Mouse (Mus musculus) MEL (cell line): ENCODE results near the gene Tmem50b. TPM values are rescaled to one million over a fixed set of nuclear protein-coding genes. Genes with fewer than 3 reads are reported as not detected.

Experiments
- DNase-seq: peaks from one replicate; pipeline ENCODE4 v3.0.0; 2011; ENCODE audit warnings: low read depth, low spot score
- H3K27ac ChIP-seq: 2 replicates; pipeline ENCODE4 v1.5.1; 2012; ENCODE audit warnings: low read depth, mild to moderate bottlenecking, control low read depth, low read length, moderate library complexity; ENCODE audit not compliant: control insufficient read depth
- H3K27me3 ChIP-seq, 2 experiments: fragments of 150-350 bp in 1 of 2; sonication (generic) in 1 of 2; 2 replicates each; pipeline ENCODE4 v1.6.1; 2012; ENCODE audit warnings: low read length in 2 of 2, mild to moderate bottlenecking in 2 of 2, improper control_type of control experiment in 1 of 2, moderate library complexity in 1 of 2; ENCODE audit not compliant: insufficient read depth in 2 of 2, control insufficient read depth in 1 of 2
- H3K36me3 ChIP-seq, 2 experiments: 2 replicates each; pipeline ENCODE4 v1.6.1; 2012 to 2014; ENCODE audit warnings: low read length in 2 of 2, improper control_type of control experiment in 1 of 2, inconsistent platforms in 1 of 2, mild to moderate bottlenecking in 1 of 2; ENCODE audit not compliant: insufficient read depth in 2 of 2, control insufficient read depth in 1 of 2
- H3K4me1 ChIP-seq, 2 experiments: fragments of 150-350 bp in 1 of 2; sonication (generic) in 1 of 2; 2 replicates each; pipeline ENCODE4 v1.6.1; 2012; ENCODE audit warnings: low read length in 2 of 2, improper control_type of control experiment in 1 of 2, mild to moderate bottlenecking in 1 of 2; ENCODE audit not compliant: insufficient read depth in 2 of 2, control insufficient read depth in 1 of 2
- H3K4me3 ChIP-seq, 2 experiments: fragments of 150-350 bp in 1 of 2; sonication (generic) in 1 of 2; 2 replicates each; pipeline ENCODE4 v1.5.1; 2012; ENCODE audit warnings: low read depth in 2 of 2, low read length in 2 of 2, mild to moderate bottlenecking in 2 of 2, moderate library complexity in 2 of 2, control low read depth in 1 of 2, improper control_type of control experiment in 1 of 2; ENCODE audit not compliant: control insufficient read depth in 1 of 2, insufficient read depth in 1 of 2
- H3K79me2 ChIP-seq: 2 replicates; pipeline ENCODE4 v1.6.1; 2012; ENCODE audit warnings: mild to moderate bottlenecking, low read length, moderate library complexity; ENCODE audit not compliant: control insufficient read depth, poor library complexity, insufficient read depth
- H3K9ac ChIP-seq: 2 replicates; pipeline ENCODE4 v1.6.1; 2012; ENCODE audit warnings: low read depth, mild to moderate bottlenecking, control low read depth, low read length, moderate library complexity; ENCODE audit not compliant: control insufficient read depth, poor library complexity, severe bottlenecking
- H3K9me3 ChIP-seq: fragments of 150-350 bp; sonication (generic); replicated peaks from 2 replicates; pipeline ENCODE4 v1.6.1; 2012; ENCODE audit warnings: mild to moderate bottlenecking, low read length, improper control_type of control experiment, moderate library complexity; ENCODE audit not compliant: insufficient read depth
- BHLHE40 ChIP-seq: IDR thresholded peaks from 2 replicates; pipeline ENCODE4 v1.6.1; 2012; ENCODE audit warnings: low read depth, mild to moderate bottlenecking, inconsistent platforms, low read length, improper control_type of control experiment, borderline replicate concordance
- CHD2 ChIP-seq: IDR thresholded peaks from 2 replicates; pipeline ENCODE4 v1.6.1; 2011; ENCODE audit warnings: low read length, improper control_type of control experiment
- E2F4 ChIP-seq: IDR thresholded peaks from 2 replicates; pipeline ENCODE4 v1.6.1; 2011; ENCODE audit warnings: low read depth, low read length, improper control_type of control experiment, borderline replicate concordance
- EP300 ChIP-seq, 2 experiments: IDR thresholded peaks; 2 replicates each; pipeline ENCODE4 v1.6.1; 2011; ENCODE audit warnings: improper control_type of control experiment in 2 of 2, low read length in 2 of 2, low read depth in 1 of 2, mild to moderate bottlenecking in 1 of 2
- GABPA ChIP-seq: IDR thresholded peaks from 2 replicates; pipeline ENCODE4 v1.6.1; 2012; ENCODE audit warnings: low read depth, mild to moderate bottlenecking, inconsistent platforms, low read length, improper control_type of control experiment, moderate library complexity
- HCFC1 ChIP-seq: IDR thresholded peaks from 2 replicates; pipeline ENCODE4 v1.6.1; 2012; ENCODE audit warnings: low read depth, mild to moderate bottlenecking, inconsistent platforms, low read length, improper control_type of control experiment, moderate library complexity
- KAT2A ChIP-seq: conservative IDR thresholded peaks from 2 replicates; pipeline ENCODE4 v1.6.1; 2012; ENCODE audit warnings: low read depth, low read length, improper control_type of control experiment, inconsistent platforms
- MAFK ChIP-seq: IDR thresholded peaks from 2 replicates; pipeline ENCODE4 v1.6.1; 2011; ENCODE audit warnings: low read depth, mild to moderate bottlenecking, low read length, improper control_type of control experiment, borderline replicate concordance
- MAX ChIP-seq: IDR thresholded peaks from 2 replicates; pipeline ENCODE4 v1.6.1; 2011; ENCODE audit warnings: low read length, improper control_type of control experiment
- MAZ ChIP-seq: IDR thresholded peaks from 2 replicates; pipeline ENCODE4 v1.6.1; 2012; ENCODE audit warnings: low read depth, mild to moderate bottlenecking, inconsistent platforms, low read length, improper control_type of control experiment
- MXI1 ChIP-seq: IDR thresholded peaks from 2 replicates; pipeline ENCODE4 v1.6.1; 2011; ENCODE audit warnings: mild to moderate bottlenecking, low read depth, low read length, improper control_type of control experiment
- MYB ChIP-seq: IDR thresholded peaks from 2 replicates; pipeline ENCODE4 v1.6.1; 2011; ENCODE audit warnings: mild to moderate bottlenecking, low read depth, low read length, improper control_type of control experiment
- MYC ChIP-seq: IDR thresholded peaks from 2 replicates; pipeline ENCODE4 v1.6.1; 2011; ENCODE audit warnings: low read depth, mild to moderate bottlenecking, low read length, improper control_type of control experiment, moderate library complexity
- NELFE ChIP-seq: IDR thresholded peaks from 2 replicates; pipeline ENCODE4 v1.6.1; 2011; ENCODE audit warnings: low read depth, low read length, improper control_type of control experiment
- NRF1 ChIP-seq: IDR thresholded peaks from 2 replicates; pipeline ENCODE4 v1.6.1; 2014; ENCODE audit warnings: low read depth, mild to moderate bottlenecking, inconsistent platforms, low read length, improper control_type of control experiment, moderate library complexity; ENCODE audit not compliant: poor library complexity, insufficient read depth, severe bottlenecking
- POLR2AphosphoS5 ChIP-seq: IDR thresholded peaks from 2 replicates; pipeline ENCODE4 v1.6.1; 2012; ENCODE audit warnings: low read depth, borderline replicate concordance, mild to moderate bottlenecking, inconsistent platforms, low read length, moderate library complexity, mixed read lengths
- RCOR1 ChIP-seq: IDR thresholded peaks from 2 replicates; pipeline ENCODE4 v1.6.1; 2012; ENCODE audit warnings: low read depth, mild to moderate bottlenecking, inconsistent platforms, low read length, improper control_type of control experiment
- SIN3A ChIP-seq: IDR thresholded peaks from 2 replicates; pipeline ENCODE4 v1.6.1; 2012; ENCODE audit warnings: low read length, improper control_type of control experiment, inconsistent platforms
- TAL1 ChIP-seq: IDR thresholded peaks from 2 replicates; pipeline ENCODE4 v1.6.1; 2012; ENCODE audit warnings: mild to moderate bottlenecking, inconsistent platforms, low read length, moderate library complexity, mixed read lengths
- TBP ChIP-seq: IDR thresholded peaks from 2 replicates; pipeline ENCODE4 v1.8.0; 2011; ENCODE audit warnings: low read depth, low read length, improper control_type of control experiment
- UBTF ChIP-seq: IDR thresholded peaks from 2 replicates; pipeline ENCODE4 v1.6.1; 2012; ENCODE audit warnings: low read depth, mild to moderate bottlenecking, inconsistent platforms, low read length, improper control_type of control experiment, moderate library complexity, borderline replicate concordance; ENCODE audit not compliant: insufficient read depth
- USF1 ChIP-seq: IDR thresholded peaks from 2 replicates; pipeline ENCODE4 v1.6.1; 2014; ENCODE audit warnings: low read depth, mild to moderate bottlenecking, inconsistent platforms, low read length, improper control_type of control experiment, moderate library complexity
- USF2 ChIP-seq, 2 experiments: IDR thresholded peaks; 2 replicates each; pipeline ENCODE4 v1.6.1; 2011 to 2012; ENCODE audit warnings: improper control_type of control experiment in 2 of 2, low read length in 2 of 2, borderline replicate concordance in 1 of 2, inconsistent platforms in 1 of 2, low read depth in 1 of 2, mild to moderate bottlenecking in 1 of 2; ENCODE audit not compliant: insufficient read depth in 1 of 2
- ZC3H11A ChIP-seq: IDR thresholded peaks from 2 replicates; pipeline ENCODE4 v1.6.1; 2012; ENCODE audit warnings: low read depth, mild to moderate bottlenecking, inconsistent platforms, low read length, improper control_type of control experiment
- ZKSCAN1 ChIP-seq: IDR thresholded peaks from 2 replicates; pipeline ENCODE4 v1.6.1; 2012; ENCODE audit warnings: low read depth, mild to moderate bottlenecking, inconsistent platforms, low read length, improper control_type of control experiment, moderate library complexity
- ZMIZ1 ChIP-seq: IDR thresholded peaks from 2 replicates; pipeline ENCODE4 v1.6.1; 2012; ENCODE audit warnings: low read depth, mild to moderate bottlenecking, inconsistent platforms, low read length, improper control_type of control experiment, moderate library complexity
- ZNF384 ChIP-seq: IDR thresholded peaks from 2 replicates; pipeline ENCODE4 v1.6.1; 2012; ENCODE audit warnings: low read depth, mild to moderate bottlenecking, inconsistent platforms, low read length, improper control_type of control experiment
- polyA plus RNA-seq, 2 experiments: library from polyadenylated mRNA; stranded (reverse) in 1 of 2; unstranded in 1 of 2; fragments of >175 nt in 1 of 2; fragments of >200 nt in 1 of 2; gene quantifications; 2 replicates each; pipeline versions ENCODE4 v1.2.1 to v1.2.4; 2012; ENCODE audit warnings: low replicate concordance in 2 of 2, low read depth in 1 of 2; ENCODE audit not compliant: insufficient read length in 2 of 2, insufficient read depth in 1 of 2, missing spikeins in 1 of 2
- total RNA-seq: library from RNA; depleted of rRNA; stranded (reverse); fragments of 300-350 nt; gene quantifications from 2 replicates; pipeline ENCODE4 v1.2.3, GENCODE M21; 2012

Tmem50b gene
- total and polyA plus RNA-seq, 3 experiments = 2.9 to 9.5 TPM; not detected in 1

- no peak for DNase-seq
- TF ChIP-seq MAFK = no peak
- TF ChIP-seq TAL1 = no peak
- no peak for TF ChIP-seq NELFE
- TF ChIP-seq MAZ = no peak
- TF ChIP-seq EP300 (IDR thresholded peaks at IDR 0.05; ENCODE audit: low read depth in 1 of 2, low read length in 2 of 2) = no peak
- TF ChIP-seq TBP = no peak
- no peak for TF ChIP-seq NRF1
- no peak for TF ChIP-seq SIN3A
- TF ChIP-seq UBTF = no peak
- no peak for TF ChIP-seq E2F4
- TF ChIP-seq ZKSCAN1 = no peak
- no peak for TF ChIP-seq BHLHE40
- no peak for TF ChIP-seq MYC
- TF ChIP-seq USF2 (IDR thresholded peaks at IDR 0.05; ENCODE audit: borderline replicate concordance in 1 of 2, insufficient read depth in 1 of 2, low read depth in 1 of 2, low read length in 2 of 2) = no peak
- TF ChIP-seq GABPA = no peak
- TF ChIP-seq MYB = no peak
- no peak for TF ChIP-seq MAX
- H3K4me3 ChIP-seq = no peak overlapping the region
- no peak overlapping the region for H3K9ac ChIP-seq
- H3K79me2 ChIP-seq = no peaks in the 10 kb centered on the region
- 0 out of 4 replicates have a peak, but pooled peaks cover 0 to 4% of the 10 kb centered on the region in 2 experiments for H3K4me1 ChIP-seq
- 0 out of 4 replicates have a peak, but pooled peaks cover 0 to 2% of the 10 kb centered on the region in 2 experiments for H3K36me3 ChIP-seq
- no peaks in the 10 kb centered on the region for H3K9me3 ChIP-seq
- no peak overlapping the region for H3K27ac ChIP-seq
- no peaks in the 10 kb centered on the region for H3K27me3 ChIP-seq
These were observed 28.6 kb downstream of the Tmem50b start for GRCm38 (mm10) chr16:91568960-91569359.

- Histone ChIP-seq H3K4me3 (no peak overlapping the region), H3K4me1 (0 out of 4 replicates have a peak, but pooled peaks cover 0 to 4% of the 10 kb centered on the region in 2 experiments), H3K36me3 (0 out of 4 replicates have a peak, but pooled peaks cover 0 to 2% of the 10 kb centered on the region in 2 experiments), H3K9me3 (no peaks in the 10 kb centered on the region), H3K27ac (no peak overlapping the region), H3K9ac (no peak overlapping the region), H3K27me3 (no peaks in the 10 kb centered on the region), H3K79me2 (no peaks in the 10 kb centered on the region)
- TF ChIP-seq MAX (no peak), USF1 (no peak), SIN3A (no peak), NELFE (no peak), ZNF384 (no peak), CHD2 (no peak), MXI1 (no peak), RCOR1 (no peak), MYC (no peak), NRF1 (no peak), GABPA (no peak), ZC3H11A (no peak), HCFC1 (no peak), TBP (no peak), POLR2AphosphoS5 (no peak), KAT2A (no peak), ZMIZ1 (no peak)
- no peak for DNase-seq
These were observed 31.6 kb downstream of the Tmem50b start for GRCm38 (mm10) chr16:91566002-91566401.
